Mouse (Mus musculus): Measurements from ENCODE around the gene Flrt1. TPM values are rescaled to one million over a fixed set of nuclear protein-coding genes. Genes with fewer than 3 reads are reported as not detected.

Gene Flrt1
- total and polyA plus RNA-seq, 2 experiments, result 0.09 to 0.31 TPM

DNA sequence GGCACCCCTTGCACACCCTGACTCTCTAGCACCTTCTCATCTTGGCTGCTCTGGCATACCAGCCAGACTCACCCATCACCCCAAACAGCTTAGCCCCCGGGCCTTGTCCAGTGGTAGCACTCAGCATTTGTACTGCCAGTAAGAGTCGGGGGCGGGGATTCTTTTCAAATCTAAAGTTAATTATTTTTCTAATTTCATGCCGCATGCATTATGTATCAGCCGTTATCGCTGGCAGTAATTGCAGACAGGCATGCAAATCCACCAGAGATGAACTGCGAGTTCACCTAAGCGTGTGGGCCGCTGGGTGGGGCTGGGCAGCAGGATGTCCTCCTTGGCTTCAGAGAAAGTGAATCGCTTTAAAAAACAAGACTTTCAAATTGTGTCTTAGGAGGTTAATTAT, 3.5 kb downstream of the Flrt1 start:
- TF ChIP-seq CTCF (IDR thresholded peaks at IDR 0.05; ENCODE audit: low read depth, low read length) (no peak), POLR2A (IDR thresholded peaks at IDR 0.05; ENCODE audit: extremely low read depth, insufficient read depth, low read length) (no peak)
- WGBS, result 90% methylated on average over 10 of the region's 10 CpGs
- H3K9ac ChIP-seq (ENCODE audit: low read depth, low read length), result no peak overlapping the region
- no peaks in the 10 kb centered on the region for H3K36me3 ChIP-seq (ENCODE audit: control insufficient read depth, insufficient read depth, low read length)
- H3K27ac ChIP-seq (replicated peaks; ENCODE audit: insufficient read depth, low read depth, low read length), result no peak overlapping the region
- no peak overlapping the region for H3K4me3 ChIP-seq (ENCODE audit: insufficient read depth, low read depth, low read length)
- H3K4me1 ChIP-seq (ENCODE audit: control insufficient read depth, insufficient read depth, low read length), result no peaks in the 10 kb centered on the region
- no peak for DNase-seq (ENCODE audit: extremely low read depth, low read depth, low spot score)
- peaks cover 2% of the 10 kb centered on the region; the same call in 1 of the 2 replicates for H3K79me2 ChIP-seq (ENCODE audit: control insufficient read depth, insufficient read depth, low read length)
- no peaks in the 10 kb centered on the region for H3K27me3 ChIP-seq (ENCODE audit: control insufficient read depth, insufficient read depth, low read length)

DNA sequence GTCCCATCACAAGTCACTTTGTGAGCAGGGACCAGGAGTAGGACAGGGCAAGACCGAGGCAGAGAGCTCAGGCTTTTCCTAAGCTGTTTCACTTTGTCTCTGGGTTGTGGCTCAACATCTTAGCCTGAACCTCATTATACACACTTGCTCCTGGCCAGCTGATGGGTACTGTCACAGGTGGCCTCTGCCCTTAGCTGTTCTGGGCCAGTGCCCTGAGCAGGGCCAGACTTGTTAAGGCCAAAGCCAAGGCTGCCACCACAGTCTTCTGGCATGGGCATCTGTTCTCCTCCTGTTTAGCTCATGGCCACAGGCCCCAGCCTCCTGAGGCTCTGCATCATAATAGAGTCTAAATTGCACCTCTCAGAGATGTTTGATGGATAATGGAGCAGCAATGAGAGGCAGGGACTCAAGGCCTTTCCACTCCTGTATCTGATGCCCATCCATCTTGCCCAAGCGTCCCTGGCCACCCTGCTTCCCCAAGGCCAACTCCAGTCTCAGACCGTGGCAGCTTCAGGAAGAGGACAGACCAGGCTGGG, 5.8 kb downstream of the Flrt1 start:
- TF ChIP-seq POLR2A (IDR thresholded peaks at IDR 0.05; ENCODE audit: extremely low read depth, insufficient read depth, low read length) (no peak), CTCF (IDR thresholded peaks at IDR 0.05; ENCODE audit: low read depth, low read length) (no peak)
- no peaks in the 10 kb centered on the region for H3K27me3 ChIP-seq (ENCODE audit: control insufficient read depth, insufficient read depth, low read length)
- WGBS, result 95% methylated on average over 3 of the region's 3 CpGs
- H3K27ac ChIP-seq (replicated peaks; ENCODE audit: insufficient read depth, low read depth, low read length), result no peak overlapping the region
- DNase-seq (ENCODE audit: extremely low read depth, low read depth, low spot score), result no peak
- H3K4me3 ChIP-seq (ENCODE audit: insufficient read depth, low read depth, low read length), result no peak overlapping the region
- H3K4me1 ChIP-seq (ENCODE audit: control insufficient read depth, insufficient read depth, low read length), result no peaks in the 10 kb centered on the region
- H3K9ac ChIP-seq (ENCODE audit: low read depth, low read length), result no peak overlapping the region
- H3K79me2 ChIP-seq (ENCODE audit: control insufficient read depth, insufficient read depth, low read length), result peaks cover 10% of the 10 kb centered on the region; the same call in 1 of the 2 replicates
- no peaks in the 10 kb centered on the region for H3K36me3 ChIP-seq (ENCODE audit: control insufficient read depth, insufficient read depth, low read length)

DNA sequence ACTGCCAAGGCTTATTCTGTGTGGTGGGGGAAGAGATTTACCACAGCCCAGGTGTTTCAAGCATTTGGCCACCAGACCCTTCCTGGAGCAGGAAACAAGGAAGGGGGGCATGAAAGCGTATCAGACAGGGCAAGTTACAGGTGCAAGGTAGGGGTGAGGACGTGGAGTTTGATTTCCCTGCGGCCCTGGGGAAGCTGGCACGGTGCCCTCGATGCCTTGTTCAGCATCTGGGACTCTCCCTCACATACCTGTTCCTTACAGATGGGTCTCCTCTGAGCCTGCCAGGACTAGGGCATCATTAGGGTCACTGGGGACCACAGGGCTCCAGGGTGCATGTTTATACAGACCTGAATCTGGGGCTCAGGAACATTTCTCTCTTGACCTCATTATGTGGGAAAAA, 12.8 kb downstream of the Flrt1 start:
- DNase-seq (ENCODE audit: extremely low read depth, low read depth, low spot score), result no peak
- Histone ChIP-seq H3K36me3 (ENCODE audit: control insufficient read depth, insufficient read depth, low read length) (no peaks in the 10 kb centered on the region), H3K27me3 (ENCODE audit: control insufficient read depth, insufficient read depth, low read length) (no peaks in the 10 kb centered on the region), H3K27ac (replicated peaks; ENCODE audit: insufficient read depth, low read depth, low read length) (no peak overlapping the region), H3K79me2 (ENCODE audit: control insufficient read depth, insufficient read depth, low read length) (peaks cover 7% of the 10 kb centered on the region; the same call in 1 of the 2 replicates), H3K4me3 (ENCODE audit: insufficient read depth, low read depth, low read length) (no peak overlapping the region), H3K9ac (ENCODE audit: low read depth, low read length) (no peak overlapping the region), H3K4me1 (ENCODE audit: control insufficient read depth, insufficient read depth, low read length) (no peaks in the 10 kb centered on the region)
- TF ChIP-seq CTCF (IDR thresholded peaks at IDR 0.05; ENCODE audit: low read depth, low read length) (no peak), POLR2A (IDR thresholded peaks at IDR 0.05; ENCODE audit: extremely low read depth, insufficient read depth, low read length) (no peak)
- 68% methylated on average over 5 of the region's 5 CpGs for WGBS

DNA sequence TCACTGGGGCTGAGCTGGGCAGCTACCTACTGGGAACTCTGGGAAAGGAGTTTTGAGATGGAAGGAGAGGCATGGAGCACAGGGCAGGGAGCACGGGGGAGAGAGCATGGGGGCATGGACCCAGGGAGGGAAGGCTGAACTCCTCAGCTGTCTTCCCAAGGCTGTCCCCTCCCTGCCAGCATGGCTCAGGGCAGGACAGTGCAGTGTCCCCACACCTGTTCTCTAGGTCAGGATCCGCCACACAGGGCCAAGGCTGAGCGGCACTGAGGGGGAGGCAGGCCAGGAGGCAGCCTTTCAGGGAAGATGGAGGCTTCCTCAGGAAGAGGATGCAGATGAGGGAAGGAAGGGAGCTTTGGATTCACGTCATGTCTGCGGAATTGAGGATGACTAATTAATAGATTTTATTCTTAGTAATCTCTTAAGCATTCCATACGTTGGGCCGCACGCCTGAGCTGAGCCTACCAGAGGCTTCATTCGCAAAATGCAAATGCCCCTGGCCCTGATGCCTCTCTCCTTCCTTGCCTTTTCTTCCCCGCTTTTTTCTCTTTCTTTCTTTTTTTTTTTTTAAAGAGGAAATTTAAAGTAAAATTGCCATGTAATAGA, 14.0 kb downstream of the Flrt1 start:
- Histone ChIP-seq H3K4me1 (ENCODE audit: control insufficient read depth, insufficient read depth, low read length) (no peaks in the 10 kb centered on the region), H3K27ac (replicated peaks; ENCODE audit: insufficient read depth, low read depth, low read length) (peak overlapping the region; percentile 8), H3K36me3 (ENCODE audit: control insufficient read depth, insufficient read depth, low read length) (no peaks in the 10 kb centered on the region), H3K27me3 (ENCODE audit: control insufficient read depth, insufficient read depth, low read length) (no peaks in the 10 kb centered on the region), H3K9ac (ENCODE audit: low read depth, low read length) (no peak overlapping the region), H3K79me2 (ENCODE audit: control insufficient read depth, insufficient read depth, low read length) (peaks cover 7% of the 10 kb centered on the region; the same call in 1 of the 2 replicates), H3K4me3 (ENCODE audit: insufficient read depth, low read depth, low read length) (no peak overlapping the region)
- DNase-seq (ENCODE audit: extremely low read depth, low read depth, low spot score), result no peak
- 77% methylated on average over 10 of the region's 10 CpGs for WGBS
- TF ChIP-seq CTCF (IDR thresholded peaks at IDR 0.05; ENCODE audit: low read depth, low read length) (no peak), POLR2A (IDR thresholded peaks at IDR 0.05; ENCODE audit: extremely low read depth, insufficient read depth, low read length) (no peak)

DNA sequence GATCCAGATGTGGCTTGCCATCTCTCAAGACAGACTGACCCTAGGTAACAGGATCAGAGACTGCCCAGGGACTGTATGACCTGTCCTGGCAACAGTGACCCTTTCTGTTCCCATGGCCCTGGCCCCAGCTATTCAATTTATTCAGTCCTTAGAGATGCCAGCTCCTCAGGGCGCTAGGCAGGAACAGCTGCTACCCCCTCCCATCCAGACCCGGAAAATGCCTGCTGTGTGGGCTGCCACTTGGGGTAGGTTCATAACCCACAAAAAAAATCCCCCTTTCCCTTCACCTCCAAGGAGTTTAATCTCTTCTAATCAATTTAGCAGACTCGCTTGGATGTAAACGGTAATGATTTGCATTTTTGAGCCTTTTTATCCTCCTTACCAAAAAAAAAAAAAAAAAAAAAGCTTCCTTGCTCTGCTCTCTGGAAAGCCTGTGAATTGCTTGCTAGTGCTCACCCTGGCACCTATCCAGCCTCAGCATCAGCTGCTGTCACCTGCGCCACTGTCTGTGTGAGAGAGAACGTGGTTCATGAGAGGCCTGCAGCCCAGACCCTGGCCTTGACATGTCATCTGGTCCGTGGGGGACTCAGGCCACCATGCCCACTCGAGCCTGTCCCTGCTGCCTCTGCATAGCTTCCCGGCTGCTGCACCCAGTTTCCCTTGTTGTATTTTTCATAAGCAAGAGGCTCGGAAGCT, 15.0 kb downstream of the Flrt1 start:
- H3K9ac ChIP-seq (ENCODE audit: low read depth, low read length), result no peak overlapping the region
- no peaks in the 10 kb centered on the region for H3K27me3 ChIP-seq (ENCODE audit: control insufficient read depth, insufficient read depth, low read length)
- H3K36me3 ChIP-seq (ENCODE audit: control insufficient read depth, insufficient read depth, low read length), result no peaks in the 10 kb centered on the region
- no peak overlapping the region for H3K4me3 ChIP-seq (ENCODE audit: insufficient read depth, low read depth, low read length)
- no peak for DNase-seq (ENCODE audit: extremely low read depth, low read depth, low spot score)
- H3K79me2 ChIP-seq (ENCODE audit: control insufficient read depth, insufficient read depth, low read length), result 0 out of 2 replicates have a peak, but pooled peaks cover under 1% of the 10 kb centered on the region
- H3K4me1 ChIP-seq (ENCODE audit: control insufficient read depth, insufficient read depth, low read length), result no peaks in the 10 kb centered on the region
- TF ChIP-seq POLR2A (IDR thresholded peaks at IDR 0.05; ENCODE audit: extremely low read depth, insufficient read depth, low read length) (no peak), CTCF (IDR thresholded peaks at IDR 0.05; ENCODE audit: low read depth, low read length) (no peak)
- 74% methylated on average over 10 of the region's 10 CpGs for WGBS
- peak overlapping the region; percentile 63 for H3K27ac ChIP-seq (replicated peaks; ENCODE audit: insufficient read depth, low read depth, low read length)

DNA sequence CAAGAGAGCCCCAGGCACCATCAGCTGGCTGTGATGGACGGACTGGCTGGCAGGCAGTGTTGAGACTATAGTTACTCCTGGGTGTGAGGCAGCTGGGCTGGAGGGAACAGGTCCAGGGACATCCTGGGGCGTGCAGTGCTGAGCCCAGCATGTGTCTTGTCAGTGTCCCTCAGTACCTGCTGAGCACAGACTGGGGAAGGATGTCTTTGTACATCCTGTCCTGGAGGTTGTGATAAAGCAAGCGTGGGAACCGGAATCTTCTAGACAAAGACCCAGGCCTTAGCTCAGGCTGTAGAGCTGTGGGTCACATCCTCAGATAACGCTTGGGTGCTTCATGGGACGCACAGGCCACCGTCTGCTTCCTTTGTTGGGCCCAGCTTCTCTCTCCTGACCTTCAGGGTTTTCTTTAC, 15.7 kb downstream of the Flrt1 start:
- DNase-seq (ENCODE audit: extremely low read depth, low read depth, low spot score), result peak; percentile 26
- TF ChIP-seq CTCF (IDR thresholded peaks at IDR 0.05; ENCODE audit: low read depth, low read length) (no peak), POLR2A (IDR thresholded peaks at IDR 0.05; ENCODE audit: extremely low read depth, insufficient read depth, low read length) (no peak)
- Histone ChIP-seq H3K36me3 (ENCODE audit: control insufficient read depth, insufficient read depth, low read length) (no peaks in the 10 kb centered on the region), H3K4me3 (ENCODE audit: insufficient read depth, low read depth, low read length) (no peak overlapping the region), H3K27me3 (ENCODE audit: control insufficient read depth, insufficient read depth, low read length) (no peaks in the 10 kb centered on the region), H3K4me1 (ENCODE audit: control insufficient read depth, insufficient read depth, low read length) (no peaks in the 10 kb centered on the region), H3K9ac (ENCODE audit: low read depth, low read length) (no peak overlapping the region), H3K79me2 (ENCODE audit: control insufficient read depth, insufficient read depth, low read length) (no peaks in the 10 kb centered on the region), H3K27ac (replicated peaks; ENCODE audit: insufficient read depth, low read depth, low read length) (no peak overlapping the region)
- WGBS, result 70% methylated on average over 7 of the region's 7 CpGs

Data from liver, adult 2 months (tissue).